Mouse (Mus musculus) monocyte, adult 2 months (primary cell): ENCODE data around the gene Tmub1.

Experiments used
- DNase-seq, 2 experiments: peaks; one replicate each; pipeline ENCODE4 v3.0.0; 2022; ENCODE audit warnings: low spot score in 2 of 2, low read depth in 1 of 2

The Tmub1 gene

DNA sequence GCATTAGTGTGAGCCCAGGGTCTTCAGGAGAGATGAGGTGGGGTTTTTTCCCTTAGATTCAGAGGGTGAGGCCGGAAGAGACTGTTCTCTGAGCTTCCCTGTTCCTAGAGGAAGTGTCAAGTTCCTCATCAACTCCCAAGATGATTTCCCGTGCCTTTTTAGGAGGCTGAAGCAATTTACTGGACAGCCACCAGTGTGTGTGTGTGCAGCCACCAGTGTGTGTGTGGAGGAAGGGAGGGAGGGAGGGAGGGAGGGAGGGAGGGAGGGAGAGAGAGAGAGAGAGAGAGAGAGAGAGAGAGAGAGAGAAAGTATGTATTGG lies 6.3 kb upstream of the Tmub1 start:
- no peak for DNase-seq

DNA sequence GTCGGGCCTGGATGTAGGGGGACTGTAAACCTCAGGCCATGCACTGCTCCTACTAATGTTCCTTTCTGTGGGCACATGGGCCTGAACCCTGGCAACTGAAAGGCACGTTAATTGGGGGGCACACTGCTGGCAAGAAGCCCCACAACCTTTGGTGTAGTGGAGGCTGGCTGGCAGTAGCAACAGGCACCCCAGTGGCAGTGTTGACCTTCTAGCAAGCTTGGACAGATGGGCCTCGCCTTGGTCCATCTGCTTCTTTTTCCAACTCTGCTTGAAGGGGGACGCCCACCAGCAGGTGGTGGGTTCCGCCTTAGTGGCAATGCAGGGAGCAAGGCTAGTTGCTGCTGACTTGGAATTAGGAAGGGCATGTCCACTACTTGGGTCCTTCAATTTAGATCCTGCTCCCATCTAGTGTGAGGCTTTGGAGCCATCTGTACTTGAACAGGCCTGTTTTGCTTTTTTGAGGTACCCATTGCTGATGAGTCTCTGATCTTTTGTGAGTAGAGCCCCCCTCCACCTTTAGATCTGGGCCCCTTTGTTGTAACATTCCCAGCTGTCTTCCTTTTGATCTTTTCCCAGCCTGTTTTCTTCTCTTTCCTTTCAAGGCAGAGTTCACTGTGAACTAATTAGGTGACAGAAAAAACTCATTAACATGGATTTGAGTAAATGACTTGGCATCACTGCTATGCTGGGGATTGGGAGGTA lies 5.8 kb upstream of the Tmub1 start:
- DNase-seq, result no peak

DNA sequence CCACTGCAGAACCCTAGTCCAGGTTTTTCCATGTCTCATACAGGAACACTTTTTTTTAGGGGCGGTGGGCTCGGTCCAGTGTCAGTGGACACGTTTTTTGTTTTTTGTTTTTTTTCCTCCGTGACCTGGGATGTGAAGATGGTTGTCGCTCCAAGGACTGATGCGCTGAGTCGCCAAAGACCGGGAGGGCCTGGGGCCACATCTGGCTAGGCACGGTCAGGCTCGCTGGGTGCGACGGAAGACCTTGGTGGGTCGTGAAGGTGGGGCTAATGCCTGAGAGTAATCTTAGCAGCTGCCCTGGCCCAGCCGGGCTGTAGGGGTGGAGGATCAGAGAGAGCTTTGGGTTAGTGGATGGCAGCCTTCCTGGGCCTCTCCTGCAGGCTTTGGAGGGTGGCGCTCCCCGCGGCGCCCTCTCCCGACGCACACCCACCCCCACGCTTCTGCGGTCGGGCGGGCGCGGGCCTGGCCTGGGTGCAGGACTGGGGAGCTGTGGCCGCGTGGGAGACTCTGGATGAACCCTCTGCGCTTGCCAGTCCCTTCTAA lies 5.1 kb upstream of the Tmub1 start:
- no peak for DNase-seq

DNA sequence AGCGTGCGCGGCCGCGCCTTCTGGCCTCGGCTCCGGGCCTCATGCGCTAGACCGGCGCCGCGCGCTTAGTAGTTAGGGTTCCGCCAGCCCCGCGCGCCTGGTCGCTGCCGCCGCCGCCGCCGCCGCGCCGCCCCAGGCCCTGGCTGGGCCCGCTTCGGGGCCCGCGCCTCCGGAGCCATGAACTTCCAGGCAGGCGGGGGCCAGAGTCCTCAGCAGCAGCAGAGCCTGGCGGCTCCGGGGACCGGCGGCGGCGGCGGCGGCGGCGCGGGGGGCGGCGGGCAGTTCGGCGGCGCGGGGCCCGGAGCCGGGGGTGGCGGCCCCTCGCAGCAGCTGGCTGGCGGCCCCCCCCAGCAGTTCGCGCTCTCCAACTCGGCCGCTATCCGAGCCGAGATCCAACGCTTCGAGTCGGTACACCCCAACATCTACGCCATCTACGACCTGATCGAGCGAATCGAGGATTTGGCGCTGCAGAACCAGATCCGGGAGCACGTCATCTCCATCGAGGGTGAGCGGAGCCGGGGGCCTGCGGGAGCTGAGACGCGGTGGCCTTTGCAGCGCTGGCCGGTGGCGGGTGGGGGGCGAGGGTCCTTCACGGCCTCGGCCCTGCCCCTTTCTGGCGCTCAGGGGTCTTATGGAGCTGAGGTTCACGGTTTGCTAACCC lies 4.5 kb upstream of the Tmub1 start, which contains the start of gene Agap3:
Gene Agap3, plus strand, starts transcription at position 148 of the 661 bp plus-strand sequence.
- DNase-seq, result no peak

DNA sequence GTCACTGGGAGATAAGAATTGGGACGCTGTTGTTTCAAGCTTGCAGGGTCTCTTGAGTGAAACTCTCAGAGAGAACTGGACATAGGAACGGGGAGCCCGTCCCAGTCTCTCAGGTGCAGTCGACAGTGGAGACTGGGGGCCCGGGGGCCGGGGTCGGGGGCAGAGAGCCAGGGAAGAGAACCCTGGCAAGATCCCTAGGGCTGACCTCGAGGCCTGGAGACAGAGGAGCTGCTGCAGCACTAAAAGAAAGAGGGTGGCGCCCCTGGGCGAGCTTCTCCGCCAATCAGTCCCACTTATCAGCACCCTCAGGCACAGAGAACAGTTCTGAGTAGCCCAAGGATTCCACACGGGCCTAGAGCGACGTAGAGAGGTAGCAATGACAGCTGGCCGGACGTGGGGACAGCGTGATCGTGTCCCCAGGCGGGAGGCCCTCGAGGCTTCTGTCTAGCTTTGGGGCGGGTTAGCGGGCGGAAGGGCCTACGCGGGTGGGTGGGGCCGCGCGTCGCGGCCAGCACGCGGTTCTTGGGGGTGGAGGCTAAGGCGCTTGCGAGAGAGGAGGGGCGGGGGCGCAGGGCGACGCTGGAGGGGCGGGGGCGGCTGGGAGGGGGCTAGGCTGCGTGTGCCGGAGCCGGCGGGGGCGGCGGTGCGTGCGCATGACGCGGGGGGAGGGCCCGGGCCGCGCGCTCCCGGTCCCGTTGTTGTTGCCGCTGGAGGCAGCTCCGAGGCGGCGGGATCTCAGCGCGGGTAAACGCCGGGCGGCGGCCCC lies 3.8 kb upstream of the Tmub1 start:
- peak in 1 of 2 experiments; percentile 62 for DNase-seq

DNA sequence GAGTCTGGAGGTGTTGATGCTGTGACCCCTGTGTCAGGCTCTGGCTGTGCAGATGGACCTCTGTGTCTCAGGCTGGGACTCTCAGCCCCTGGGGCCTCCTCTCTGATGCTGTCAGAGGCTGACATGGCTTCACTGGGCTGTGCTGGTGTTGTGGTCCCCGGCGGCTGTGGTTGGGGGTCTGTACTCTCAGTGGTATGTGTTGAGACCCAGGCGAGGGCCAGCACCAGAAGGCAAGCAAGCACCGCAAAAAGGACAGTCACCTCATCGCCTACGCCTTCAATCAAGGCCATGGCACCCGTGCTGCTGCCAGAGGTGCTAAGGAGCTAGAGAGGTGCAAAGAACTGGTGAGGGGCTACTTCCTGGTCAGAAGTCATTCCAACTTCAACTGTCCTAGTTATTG lies 1.0 kb downstream of the Tmub1 start:
- no peak for DNase-seq

DNA sequence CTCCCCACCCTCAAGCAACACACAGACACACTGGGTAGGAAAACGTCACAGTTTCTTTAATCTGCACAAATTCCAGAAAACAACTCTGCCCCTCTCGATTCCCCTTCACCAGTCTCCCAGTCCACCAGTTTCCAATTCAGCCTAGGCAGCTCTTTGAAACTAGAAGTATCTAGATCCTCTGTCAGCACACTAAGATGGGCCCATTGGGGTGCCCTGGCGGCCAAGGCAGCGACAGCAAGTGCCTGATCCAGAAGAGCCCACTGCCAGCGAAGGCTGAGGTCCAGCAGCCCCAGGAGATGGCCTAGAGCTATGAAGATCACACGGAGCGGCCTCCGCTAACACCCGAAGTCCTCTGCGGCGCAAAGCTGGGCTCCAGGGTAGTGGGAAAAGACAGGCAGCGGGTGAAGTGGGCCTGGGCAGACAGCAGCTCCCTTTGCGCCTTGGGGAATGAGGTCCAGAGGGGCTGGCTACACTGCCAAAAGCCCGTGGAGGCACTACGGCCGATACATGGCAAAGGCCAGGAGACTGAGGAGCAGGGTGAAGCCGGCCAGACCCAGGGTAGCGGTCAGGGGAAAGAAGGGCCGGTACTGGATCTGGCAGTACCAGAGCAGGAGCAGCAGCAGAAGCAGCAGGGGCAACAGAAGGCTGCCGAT lies 2.1 kb downstream of the Tmub1 start:
- no peak for DNase-seq

DNA sequence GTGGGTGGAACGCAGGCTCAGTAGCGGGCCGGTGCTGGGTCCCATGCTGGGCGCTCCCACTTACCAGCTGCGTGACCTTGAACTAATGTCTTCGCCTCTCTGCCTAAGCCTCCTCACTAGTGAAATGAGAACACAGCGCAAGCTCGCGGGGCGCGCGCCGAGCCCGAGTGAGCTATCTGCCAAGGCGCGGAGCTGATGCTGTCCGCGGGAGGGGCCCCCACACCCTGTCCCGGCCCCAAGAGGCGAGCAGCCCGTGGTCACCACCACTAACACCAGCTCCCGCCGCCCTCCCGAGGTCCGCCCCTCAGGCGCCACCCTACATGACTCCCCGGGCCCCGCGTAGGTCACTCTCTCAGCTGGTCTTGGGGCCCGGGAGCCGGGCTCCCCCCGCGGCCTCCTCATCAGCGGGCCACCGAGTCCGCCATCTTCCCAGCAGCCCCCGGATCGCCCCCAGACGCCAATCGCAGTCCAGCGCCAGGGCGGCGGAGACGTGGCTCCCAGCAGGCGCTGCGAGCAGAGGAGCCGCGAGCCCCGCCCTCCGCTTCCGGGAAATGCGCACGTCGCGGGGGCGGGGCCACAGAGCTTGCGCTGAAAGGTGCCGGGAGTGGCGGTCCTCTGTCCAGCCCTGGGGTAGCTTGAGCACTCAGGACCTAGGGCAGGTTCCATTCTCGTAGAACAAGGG lies 2.8 kb downstream of the Tmub1 start, which contains the start of gene Fastk:
Gene Fastk, minus strand, starts transcription at position 542 of the 682 bp plus-strand sequence.
- peak; percentile 57 to 74 for DNase-seq

DNA sequence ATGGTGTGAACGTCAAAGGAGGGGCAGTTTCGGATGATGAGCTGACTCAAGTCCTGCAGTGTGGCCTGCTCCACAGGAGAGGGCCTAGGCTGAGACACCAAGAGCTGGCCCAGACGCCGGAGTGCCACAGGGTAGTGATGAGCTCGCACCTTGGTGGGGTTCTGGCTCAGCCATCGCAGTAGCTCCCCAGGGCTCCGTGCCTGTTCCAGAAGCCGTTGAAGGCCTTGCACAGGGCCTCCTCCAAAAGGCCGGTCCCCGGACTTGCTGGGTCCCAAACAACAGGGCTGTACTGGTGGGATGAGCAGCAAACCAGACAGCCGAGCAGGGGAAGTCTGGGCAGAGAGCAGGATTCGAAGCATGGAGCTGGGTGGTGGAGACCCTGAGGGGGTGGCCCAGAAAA lies 3.7 kb downstream of the Tmub1 start:
- DNase-seq, result no peak

DNA sequence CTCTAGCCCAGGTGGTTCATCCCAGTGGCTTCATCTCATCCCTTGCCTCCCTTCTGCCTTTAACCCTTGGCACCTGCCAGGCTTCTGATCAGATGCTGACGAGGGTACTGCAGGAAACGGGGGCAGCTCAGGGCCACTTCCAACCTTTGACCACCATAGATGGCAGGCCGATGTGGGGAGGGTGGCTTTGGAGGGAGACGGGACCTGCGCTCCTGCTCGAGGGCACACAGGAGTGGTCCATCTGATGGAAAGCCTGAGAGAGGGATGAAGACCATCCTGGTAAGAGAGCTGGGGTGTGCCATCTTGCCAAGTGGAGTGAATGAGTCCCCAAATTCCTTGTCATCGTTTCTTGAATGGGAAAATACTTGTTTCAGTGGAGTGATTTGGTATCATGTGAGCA lies 4.5 kb downstream of the Tmub1 start:
- DNase-seq, result no peak

DNA sequence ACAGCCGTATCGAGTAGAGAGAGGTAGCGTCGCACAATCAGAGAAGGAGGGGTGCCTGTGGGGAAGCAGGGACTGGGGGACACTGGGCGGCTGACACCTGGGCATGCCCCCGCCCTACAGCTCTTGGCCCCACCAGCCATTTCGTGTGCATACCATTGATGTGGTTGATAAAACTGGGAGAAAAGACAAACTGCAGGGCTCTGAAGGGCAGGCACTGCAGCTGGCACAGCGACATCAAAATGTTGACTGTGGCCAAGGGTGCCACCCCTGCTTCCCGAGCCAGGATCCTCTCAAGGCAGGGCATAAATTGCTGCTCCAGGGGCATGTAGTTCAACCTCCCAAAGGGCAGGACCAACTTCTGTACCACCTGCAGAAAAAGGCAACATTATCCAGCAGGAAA lies 5.6 kb downstream of the Tmub1 start:
- no peak for DNase-seq

DNA sequence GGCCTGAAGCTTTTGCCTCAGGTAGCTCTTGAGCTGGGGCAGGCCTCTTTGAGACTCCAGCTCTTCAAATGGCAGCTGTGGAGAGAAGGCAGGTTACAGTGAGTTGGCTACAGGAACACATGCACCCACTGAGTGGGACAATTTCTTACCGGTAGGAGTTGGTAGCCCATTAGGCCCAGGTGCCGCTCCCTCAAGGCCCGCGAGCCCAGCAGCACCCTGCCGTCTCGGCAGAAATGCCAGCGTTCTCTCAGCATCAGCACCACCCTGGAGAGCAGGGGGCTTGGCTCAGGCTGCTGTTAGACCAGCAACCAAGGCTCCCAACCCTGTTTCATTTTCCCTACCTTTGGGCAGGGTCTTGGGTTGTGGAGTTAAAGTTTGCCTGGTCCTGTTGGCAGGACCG lies 6.5 kb downstream of the Tmub1 start:
- DNase-seq, result no peak

DNA sequence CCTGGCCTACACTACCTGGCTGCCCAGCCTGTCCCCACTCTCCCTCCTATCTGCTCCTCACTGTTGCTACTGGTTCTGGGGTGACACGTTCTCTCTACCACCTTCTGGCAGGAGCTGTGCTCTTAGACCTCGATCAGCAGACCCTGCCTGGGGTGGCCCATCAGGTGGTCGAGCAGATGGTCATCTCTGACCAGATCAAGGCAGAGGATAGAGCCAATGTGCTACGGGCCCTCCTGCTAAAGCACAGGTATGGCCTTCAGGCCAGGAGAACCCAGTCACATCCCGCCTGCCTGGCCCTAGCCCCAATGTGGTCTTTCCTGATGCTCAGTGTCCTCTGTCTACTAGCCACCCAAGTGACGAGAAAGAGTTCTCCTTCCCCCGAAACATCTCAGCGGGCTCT lies 13.7 kb downstream of the Tmub1 start:
- DNase-seq, result no peak

DNA sequence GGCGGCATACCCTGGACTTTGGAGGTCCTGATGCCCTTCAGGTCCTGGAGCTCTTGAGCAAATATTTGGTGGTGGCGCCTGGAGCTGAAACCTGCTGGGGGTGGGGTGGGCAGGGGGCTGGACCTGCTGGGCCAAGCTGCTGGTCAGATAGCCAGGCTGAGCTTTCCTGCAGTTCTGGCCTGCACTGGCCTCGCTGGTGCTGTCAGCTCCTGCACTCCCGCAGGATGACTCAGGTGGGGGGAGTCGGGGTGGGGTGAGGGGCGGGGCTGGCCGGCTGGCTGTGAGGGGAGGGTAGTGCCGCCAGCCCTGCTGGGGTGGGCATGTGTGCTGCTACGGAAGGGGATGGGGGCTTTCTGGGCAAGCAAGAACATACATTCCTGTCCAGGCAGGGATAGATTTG lies 19.1 kb downstream of the Tmub1 start:
- no peak for DNase-seq

DNA sequence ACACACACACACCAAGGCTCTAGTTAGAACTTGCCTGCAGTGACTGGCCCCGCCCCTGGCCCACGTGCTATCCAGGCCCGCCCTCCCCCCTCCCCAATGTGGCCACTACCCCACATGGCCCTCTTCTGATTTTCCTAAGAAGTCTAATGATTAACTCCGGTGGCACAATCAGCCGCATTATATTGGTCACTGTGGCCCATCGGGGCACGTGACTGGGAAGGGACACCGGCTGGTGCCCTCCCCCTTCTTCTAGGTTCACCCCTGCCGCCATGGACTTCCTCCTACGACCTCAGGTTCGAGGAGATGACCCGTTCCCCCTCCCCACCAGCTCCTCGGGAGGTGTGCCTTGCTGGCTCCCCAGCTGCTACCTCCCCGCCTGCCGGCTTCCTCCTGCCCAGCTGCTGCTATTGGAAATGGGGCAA lies 19.7 kb downstream of the Tmub1 start:
- DNase-seq, result no peak

DNA sequence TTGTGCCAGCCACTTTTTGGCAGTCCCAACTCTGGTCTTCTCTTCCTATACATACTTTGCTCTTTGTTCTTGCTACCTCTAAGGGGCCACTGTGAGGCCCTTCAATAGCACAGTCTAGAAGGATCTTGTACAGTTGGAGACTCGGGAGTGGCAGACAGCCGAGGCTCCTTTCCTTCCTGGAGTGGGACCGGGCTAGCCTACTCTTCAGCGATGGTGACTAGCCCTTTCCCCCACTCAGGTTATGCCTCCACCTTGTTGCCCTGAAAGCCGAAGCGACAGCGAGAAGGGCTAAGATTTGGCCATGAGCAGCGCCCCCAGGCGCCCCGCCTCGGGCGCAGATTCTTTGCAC lies 20.4 kb downstream of the Tmub1 start:
- DNase-seq, result no peak

DNA sequence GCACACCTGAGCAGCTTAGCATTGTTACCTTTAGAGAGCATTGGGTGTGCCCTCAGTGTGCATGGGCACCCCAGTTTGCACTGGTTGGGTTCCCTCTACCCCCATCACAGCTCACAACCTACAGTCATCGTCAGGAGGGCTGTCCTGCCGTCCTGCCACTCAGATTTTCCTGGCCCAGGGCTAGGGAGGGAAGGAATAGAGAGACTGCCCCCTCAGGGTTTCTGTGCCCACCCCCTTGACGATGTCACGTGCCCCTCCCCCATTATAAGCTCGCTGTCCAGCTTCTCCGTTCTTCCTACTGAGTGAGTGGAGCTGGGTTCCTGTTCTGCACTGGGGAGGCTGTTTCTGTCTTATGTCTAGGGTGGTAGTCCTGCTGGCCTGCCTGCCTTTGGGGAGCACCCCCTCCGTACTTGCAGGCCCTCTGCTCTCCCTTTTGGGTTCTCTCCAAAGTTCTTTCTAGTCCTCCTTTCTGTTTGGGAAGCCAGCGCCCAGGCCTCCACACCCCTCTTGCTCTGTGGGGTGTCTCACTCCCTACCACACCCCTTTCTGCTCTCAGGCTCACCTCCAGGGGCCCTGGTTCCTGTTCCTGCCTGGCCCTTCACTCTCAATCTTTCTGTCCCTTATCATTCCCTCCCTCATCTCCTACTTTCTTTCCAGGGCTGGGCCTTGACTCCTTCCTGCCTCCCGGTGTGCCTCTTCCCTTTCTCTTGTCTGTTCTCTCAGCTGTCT lies 20.9 kb downstream of the Tmub1 start:
- no peak for DNase-seq

DNA sequence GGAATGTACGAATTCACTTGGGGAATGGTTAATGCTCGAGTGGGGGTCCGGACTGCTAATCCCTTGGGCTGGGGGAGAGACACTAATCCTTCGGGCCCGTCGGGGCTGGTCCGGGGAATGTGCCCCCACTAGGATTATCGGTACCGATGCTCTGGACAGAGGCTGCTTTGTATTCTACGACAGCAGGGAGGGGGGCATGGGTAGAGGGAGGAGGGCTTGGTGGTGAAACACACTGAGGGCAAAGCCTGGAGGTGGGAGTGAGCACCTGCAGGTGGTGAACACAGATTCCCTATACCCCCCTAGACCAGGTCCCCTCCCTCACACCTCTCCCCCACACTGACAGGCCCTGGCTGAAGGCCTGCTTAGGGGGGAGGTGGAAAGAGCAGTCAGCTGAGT lies 21.6 kb downstream of the Tmub1 start:
- DNase-seq, result no peak

DNA sequence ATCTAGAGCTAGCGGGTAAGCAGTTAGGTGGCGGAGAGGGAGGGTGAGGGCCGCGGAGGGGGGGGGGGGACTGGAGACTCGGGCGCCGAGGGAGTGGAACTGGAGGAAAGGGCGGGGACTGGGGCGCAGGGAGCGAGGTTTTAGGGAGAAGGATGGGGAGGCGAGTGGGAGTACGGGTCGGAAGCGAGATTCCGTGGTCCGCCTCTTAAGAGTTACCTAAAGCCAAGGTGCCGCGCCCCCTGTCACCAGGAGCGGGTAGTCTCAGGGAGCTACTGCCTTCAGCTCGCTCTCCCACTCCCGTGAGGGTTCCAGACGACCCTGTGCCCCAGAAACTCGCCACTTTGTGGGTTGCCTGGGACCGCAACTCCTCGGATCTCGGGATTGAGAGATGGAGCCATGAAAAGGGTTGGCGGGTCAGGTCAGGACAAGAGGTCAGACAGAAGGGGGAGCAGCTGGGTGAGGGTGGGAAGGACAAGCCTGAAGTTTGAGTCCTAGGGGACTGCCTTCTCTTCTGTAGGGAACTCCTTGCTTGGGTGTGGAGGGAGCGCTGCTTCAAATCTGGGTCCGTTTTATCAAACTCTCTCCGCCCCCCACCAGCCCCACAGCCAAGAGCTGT lies 22.1 kb downstream of the Tmub1 start:
- DNase-seq, result no peak

DNA sequence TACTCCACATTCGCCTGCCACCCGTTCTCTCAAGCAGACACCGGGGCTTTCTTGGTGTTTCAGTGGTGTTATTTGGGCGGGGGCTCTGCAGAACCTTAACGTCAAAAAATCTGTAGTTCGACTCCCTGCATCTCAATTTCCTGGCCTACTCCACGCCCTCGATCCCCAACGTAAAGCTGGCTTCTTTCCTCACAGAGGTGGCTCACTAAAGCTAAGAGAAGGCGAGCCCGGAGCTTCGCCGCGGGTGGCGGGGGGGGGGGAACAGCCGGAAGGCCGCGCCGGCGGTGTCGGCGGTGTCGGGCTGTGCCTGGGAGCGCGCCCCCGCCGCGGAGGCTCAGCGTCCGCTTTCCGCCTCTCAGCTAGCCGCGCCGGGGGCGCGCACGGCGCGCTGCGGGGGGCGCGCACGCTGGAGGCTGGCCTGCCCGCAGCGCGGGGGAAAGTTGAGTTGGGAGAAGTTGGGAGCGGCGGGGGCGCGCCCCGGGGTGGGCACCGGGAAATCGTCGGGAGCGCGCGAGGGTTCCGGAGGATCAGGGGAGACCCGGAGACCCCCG lies 22.7 kb downstream of the Tmub1 start:
- DNase-seq, result peak in 1 of 2 experiments; percentile 64
